Comparison of ENCODE assay signal across 11 mouse cellular contexts in genomic region chr16:29860306-29860705, GRCm38 (mm10).
"Had no signal": no experiment of that assay in that cellular context is flagged by ENCODE, and none has a peak within 500 bp of the region (broad histone marks: within the 10 kb centered on the region; RNA-seq: fewer than 3 reads in every experiment).

No protein-coding gene starts in this region.

- ATAC-seq: lung, postnatal 0 days had no signal

- H3K36me3 ChIP-seq: limb, embryonic 13.5 days; liver, embryonic 15.5 days; neural tube, embryonic 15.5 days had no signal

- H3K9ac ChIP-seq: limb, embryonic 13.5 days; liver, embryonic 15.5 days; neural tube, embryonic 15.5 days had no signal

- H3K27ac ChIP-seq: limb, embryonic 13.5 days; liver, embryonic 15.5 days; neural tube, embryonic 15.5 days had no signal

- H3K4me2 ChIP-seq: limb, embryonic 13.5 days; liver, embryonic 11.5 days; liver, embryonic 15.5 days; neural tube, embryonic 15.5 days had no signal

- H3K9me3 ChIP-seq: limb, embryonic 13.5 days; liver, embryonic 15.5 days; neural tube, embryonic 15.5 days had no signal

- DNase-seq: kidney, adult 8-10 months; kidney, postnatal 25 days; layer of hippocampus, adult 9-11 months; lung, adult 2 months; lung, postnatal 36 days had no signal

- H3K4me3 ChIP-seq: limb, embryonic 13.5 days; liver, embryonic 15.5 days; myocyte; neural tube, embryonic 15.5 days had no signal
